Mouse (Mus musculus) testis, adult 2 months (tissue): ENCODE results near the gene Olfr45.
"Not testable (repeated sequence)": the region's sequence is repeated elsewhere in the genome, so short reads cannot be mapped to it uniquely, and the experiment has no call there.

Experiments
- CTCF ChIP-seq: fragments of 200-500 bp; IDR thresholded peaks from 2 replicates; pipeline ENCODE4 v1.5.1; 2012; ENCODE audit warnings: low read depth, mild to moderate bottlenecking, inconsistent platforms, low read length, moderate library complexity; ENCODE audit not compliant: control insufficient read depth, insufficient read depth, insufficient replicate concordance
- POLR2A ChIP-seq: fragments of 200-500 bp; IDR thresholded peaks from 2 replicates; pipeline ENCODE4 v1.6.1; 2012; ENCODE audit warnings: low read depth, mild to moderate bottlenecking, inconsistent platforms, low read length, moderate library complexity; ENCODE audit not compliant: control insufficient read depth

DNA sequence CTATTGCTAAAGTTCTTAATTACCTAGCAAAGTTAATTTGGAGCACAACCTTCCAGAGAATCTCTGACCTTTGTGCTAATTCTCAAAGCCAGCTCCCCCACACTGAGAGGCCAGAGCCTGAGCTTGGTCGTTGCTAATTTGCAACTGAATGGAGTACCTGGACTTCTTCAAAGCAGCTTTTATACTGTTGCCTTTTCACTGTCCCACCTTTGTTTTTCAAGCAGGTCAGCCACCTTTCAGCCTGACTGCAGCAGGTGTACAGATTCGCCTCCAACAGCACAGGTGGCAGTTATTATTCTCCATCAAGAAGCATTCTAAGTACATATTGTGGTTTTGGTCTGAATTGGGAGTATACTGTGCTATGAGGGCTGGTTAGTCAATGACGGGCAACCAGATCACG, 2.2 kb upstream of the Olfr45 start:
- not testable (repeated sequence) for TF ChIP-seq CTCF, POLR2A
